Mouse (Mus musculus): ENCODE measurements around the gene Usp21. TPM values are rescaled to one million over a fixed set of nuclear protein-coding genes. Genes with fewer than 3 reads are reported as not detected.

Usp21 gene
- polyA plus RNA-seq, 1 experiment from 2014 or later, result 125 TPM

DNA sequence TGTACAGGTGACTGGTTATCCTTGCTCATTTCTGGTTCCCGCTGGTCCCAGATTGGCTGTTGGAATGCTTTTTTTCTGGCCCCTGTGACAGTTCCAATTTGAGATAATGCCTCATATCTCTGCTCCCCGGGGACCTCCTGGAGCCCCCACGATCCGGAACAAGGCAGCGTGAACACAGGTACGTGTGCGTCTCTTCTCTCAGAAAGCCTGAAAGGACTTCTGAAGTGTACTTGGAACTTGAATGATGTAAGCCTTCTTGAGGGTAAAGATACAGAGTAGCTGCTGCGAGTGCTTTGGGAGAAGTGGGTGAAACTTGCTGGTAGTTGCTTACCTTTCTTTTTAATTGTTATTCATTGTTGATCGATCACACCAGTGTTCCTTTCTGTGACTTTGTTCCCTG, 16.6 kb downstream of the Usp21 start:
- H3K27me3 ChIP-seq (ENCODE audit: low read depth, poor library complexity, severe bottlenecking), result no peaks in the 10 kb centered on the region
- H3K9me3 ChIP-seq (replicated peaks), result no peaks in the 10 kb centered on the region
- WGBS, result 55% methylated on average over 9 of the region's 9 CpGs
- peak overlapping the region; percentile 86 for H3K4me3 ChIP-seq
- peaks cover 17% of the 10 kb centered on the region for H3K4me1 ChIP-seq
- DNase-seq (ENCODE audit: low spot score), result no peak
- peaks cover 47% of the 10 kb centered on the region for H3K36me3 ChIP-seq
- no peak overlapping the region; the same call in 1 of the 2 replicates for H3K27ac ChIP-seq

DNA sequence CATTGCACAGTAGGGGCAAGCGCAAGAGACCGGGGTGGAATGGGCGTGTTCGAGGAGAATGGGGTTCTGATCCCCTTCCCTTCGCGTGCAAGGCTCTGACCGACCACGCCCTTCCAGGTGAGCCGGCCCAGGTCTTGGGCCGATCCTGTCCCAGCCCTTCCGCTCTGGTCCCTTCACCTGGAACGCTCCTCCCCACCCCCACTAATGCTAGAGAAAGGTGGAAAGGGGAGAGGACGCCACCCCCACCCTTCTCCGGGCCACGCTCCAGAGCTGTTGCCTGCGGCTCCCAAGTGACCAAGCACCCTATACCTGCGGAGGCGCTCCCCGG, 17.3 kb downstream of the Usp21 start:
- Histone ChIP-seq H3K36me3 (peaks cover 40% of the 10 kb centered on the region), H3K4me1 (peaks cover 17% of the 10 kb centered on the region), H3K27me3 (ENCODE audit: low read depth, poor library complexity, severe bottlenecking) (no peaks in the 10 kb centered on the region), H3K9me3 (replicated peaks) (no peaks in the 10 kb centered on the region), H3K27ac (peak overlapping the region; percentile 81), H3K4me3 (peak overlapping the region; percentile 86)
- no peak for DNase-seq (ENCODE audit: low spot score)
- under 1% methylated on average over 19 of the region's 19 CpGs for WGBS

DNA sequence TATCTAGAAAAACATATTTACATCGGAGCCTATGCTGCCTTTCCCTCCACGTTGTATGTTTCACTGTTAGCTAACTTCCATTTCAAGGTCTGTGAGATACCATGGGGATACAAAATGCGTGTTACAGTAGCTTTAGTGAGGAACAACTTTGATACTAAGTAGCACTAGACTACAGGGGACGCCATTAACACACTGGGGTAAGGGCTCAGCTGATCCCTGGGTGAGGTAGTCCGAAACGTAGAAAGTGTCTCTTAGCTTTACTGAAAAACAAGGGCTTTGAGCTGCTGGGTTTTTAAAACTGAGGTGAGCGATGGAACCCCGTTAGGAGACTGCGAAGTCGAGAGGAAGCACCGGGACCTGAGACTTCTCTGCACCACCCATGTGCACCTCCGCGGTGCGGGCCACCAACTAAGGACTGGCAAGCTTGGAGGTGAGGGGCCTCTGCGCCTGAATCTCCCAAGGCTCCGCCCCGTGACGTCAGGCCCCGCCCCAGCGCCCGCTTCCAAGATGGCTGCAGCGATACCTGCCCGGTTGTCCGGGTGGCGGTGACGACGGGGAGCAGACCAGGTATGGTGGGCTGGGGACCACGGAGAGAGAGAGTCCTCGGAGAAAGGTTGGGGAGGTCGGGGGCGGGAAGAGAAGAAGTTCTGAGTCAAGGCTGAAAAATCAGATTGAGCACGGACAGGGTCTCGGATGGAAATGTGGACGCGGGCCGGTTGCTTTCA, 17.8 kb downstream of the Usp21 start, which contains the start of gene B4galt3:
Gene B4galt3, plus strand, starts transcription at position 481 of the 725 bp plus-strand sequence.
- H3K27me3 ChIP-seq (ENCODE audit: low read depth, poor library complexity, severe bottlenecking), result no peaks in the 10 kb centered on the region
- H3K27ac ChIP-seq, result peak within 1 kb of the TSS; percentile 81
- no peaks in the 10 kb centered on the region for H3K9me3 ChIP-seq (replicated peaks)
- WGBS, result 3% methylated on average over 36 of the region's 36 CpGs
- H3K36me3 ChIP-seq, result peaks cover 35% of the 10 kb centered on the region
- peaks cover 17% of the 10 kb centered on the region for H3K4me1 ChIP-seq
- peak within 1 kb of the TSS; percentile 86 for H3K4me3 ChIP-seq
- peak; percentile 97 for DNase-seq (ENCODE audit: low spot score)

DNA sequence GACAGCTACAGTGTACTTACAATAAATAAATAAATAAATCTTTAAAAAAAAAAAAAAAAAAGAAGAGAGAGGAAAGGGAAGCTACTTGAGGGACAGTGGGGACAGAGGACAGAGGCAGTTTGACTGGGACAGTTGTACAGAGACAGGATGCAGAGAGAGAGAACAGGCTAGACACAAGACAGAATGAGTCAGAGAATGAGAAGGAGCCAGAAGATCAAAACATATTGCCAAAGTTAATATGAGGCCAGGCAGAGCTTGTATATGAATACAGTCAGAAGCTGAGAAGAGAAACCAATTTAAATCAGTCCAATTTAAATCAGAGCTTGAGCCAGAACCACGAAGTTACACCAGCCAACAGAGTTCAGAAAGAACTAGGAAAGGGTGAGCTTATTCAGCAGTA, 19.4 kb downstream of the Usp21 start:
- H3K4me3 ChIP-seq, result no peak overlapping the region
- no peaks in the 10 kb centered on the region for H3K9me3 ChIP-seq (replicated peaks)
- WGBS, result 64% methylated on average over 1 of the region's 1 CpGs
- DNase-seq (ENCODE audit: low spot score), result no peak
- peaks cover 18% of the 10 kb centered on the region for H3K36me3 ChIP-seq
- H3K27ac ChIP-seq, result no peak overlapping the region
- no peaks in the 10 kb centered on the region for H3K27me3 ChIP-seq (ENCODE audit: low read depth, poor library complexity, severe bottlenecking)
- peaks cover 20% of the 10 kb centered on the region for H3K4me1 ChIP-seq

DNA sequence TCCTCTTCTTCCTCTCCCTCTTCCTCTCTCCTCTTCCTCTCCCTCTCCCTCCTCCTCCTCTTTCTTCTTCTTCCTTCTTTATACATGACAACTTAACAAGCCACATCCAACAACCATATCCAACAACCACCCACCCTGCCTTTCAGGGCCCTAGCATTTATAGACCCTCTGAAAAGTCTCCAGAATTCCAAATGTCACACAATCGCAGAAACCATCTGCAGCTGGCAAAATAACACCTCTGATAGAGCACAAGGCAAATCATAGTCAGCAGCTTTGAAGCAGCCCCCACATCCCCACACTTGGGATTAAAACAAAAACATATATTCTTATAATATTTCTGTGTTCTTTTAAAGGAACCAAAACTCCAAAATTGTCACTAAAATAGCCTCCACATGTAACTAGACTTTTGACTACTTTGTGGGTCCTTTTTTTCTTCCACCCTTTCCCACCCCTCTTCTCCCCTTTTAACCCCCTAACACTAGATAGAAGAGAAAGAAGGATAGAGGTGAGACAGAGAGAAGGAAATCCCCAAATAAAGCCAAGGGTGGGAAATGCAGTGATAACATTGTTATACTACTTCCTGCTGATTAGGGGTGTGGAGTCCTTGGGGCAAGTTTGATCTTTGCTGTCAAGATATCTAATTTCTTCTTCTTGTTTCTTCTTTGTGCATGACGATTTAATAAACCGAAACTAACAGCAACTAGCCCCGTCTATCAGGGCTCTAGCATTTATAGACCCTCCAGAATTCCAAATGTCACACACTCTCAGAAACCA, 21.6 kb downstream of the Usp21 start:
- H3K9me3 ChIP-seq (replicated peaks), result no peaks in the 10 kb centered on the region

DNA sequence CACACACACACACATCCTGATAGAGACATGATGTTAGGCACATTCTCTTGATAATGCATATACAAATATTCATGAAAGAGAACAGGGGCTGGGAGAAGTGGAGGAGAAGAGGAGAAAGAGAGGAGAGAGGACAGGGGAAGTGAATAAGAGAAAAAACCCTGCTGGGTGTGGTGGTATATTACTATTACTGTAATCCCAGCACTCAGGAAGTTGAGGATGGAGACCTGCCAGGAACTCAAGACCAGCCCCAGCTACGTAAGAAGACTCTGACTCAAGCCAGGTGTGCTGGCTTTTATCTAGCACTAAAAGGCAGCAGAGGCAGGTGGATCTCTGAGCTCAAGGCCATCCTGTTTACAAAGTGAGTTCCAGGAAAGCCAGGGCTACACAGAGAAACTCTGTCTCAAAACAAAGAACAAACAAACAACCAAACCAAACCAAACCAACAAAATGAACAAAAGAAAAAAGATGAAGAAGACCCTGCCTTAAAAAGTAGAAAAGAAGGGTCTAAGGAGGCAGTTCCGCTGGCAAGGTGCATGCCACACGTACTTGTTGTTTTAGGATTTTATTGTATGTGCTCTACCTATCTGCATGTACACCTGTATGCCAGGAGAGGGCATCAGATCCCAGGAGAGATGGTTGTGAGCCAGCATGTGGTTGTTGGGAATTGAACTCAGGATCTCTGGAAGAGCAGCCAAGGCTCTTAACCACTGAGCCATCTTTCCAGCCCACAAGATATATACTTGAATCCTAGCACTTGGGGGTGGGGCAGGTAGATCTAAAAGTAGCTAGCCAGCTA, 23.9 kb downstream of the Usp21 start:
- Histone ChIP-seq H3K9me3 (replicated peaks) (no peaks in the 10 kb centered on the region), H3K4me1 (peaks cover 16% of the 10 kb centered on the region), H3K27ac (no peak overlapping the region), H3K27me3 (ENCODE audit: low read depth, poor library complexity, severe bottlenecking) (no peaks in the 10 kb centered on the region), H3K36me3 (peaks cover 6% of the 10 kb centered on the region), H3K4me3 (no peak overlapping the region)
- DNase-seq (ENCODE audit: low spot score), result no peak
- 84% methylated on average over 3 of the region's 3 CpGs for WGBS

More for the DNA sequence above, 21.6 kb downstream of the Usp21 start:
- Histone ChIP-seq H3K27ac (no peak overlapping the region), H3K4me3 (no peak overlapping the region), H3K36me3 (no peaks in the 10 kb centered on the region), H3K27me3 (ENCODE audit: low read depth, poor library complexity, severe bottlenecking) (no peaks in the 10 kb centered on the region), H3K4me1 (peaks cover 25% of the 10 kb centered on the region)
- no peak for DNase-seq (ENCODE audit: low spot score)
- WGBS, result 77% methylated on average over 4 of the region's 4 CpGs

DNA sequence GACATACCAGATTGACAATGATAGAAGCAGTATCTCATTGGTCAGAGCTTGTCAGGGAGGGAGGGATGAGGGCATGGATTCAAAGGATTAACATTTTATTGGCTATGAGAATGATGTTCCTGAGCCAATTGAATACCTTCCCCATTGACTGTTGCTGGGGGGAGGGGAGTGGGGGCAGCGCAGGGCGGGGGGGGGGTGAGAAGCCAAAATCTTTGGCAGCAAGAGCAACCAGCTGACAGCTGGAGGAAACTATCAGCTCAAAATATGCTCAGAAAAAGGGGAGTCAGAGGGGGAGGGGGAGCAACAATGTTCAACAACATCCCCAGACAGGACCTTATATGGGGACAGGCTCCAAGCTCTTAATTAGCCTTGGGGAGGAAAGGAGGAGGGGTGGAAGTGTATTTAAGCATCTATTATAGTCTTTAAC, 24.6 kb downstream of the Usp21 start:
- Histone ChIP-seq H3K4me3 (peak overlapping the region; percentile 28), H3K9me3 (replicated peaks) (no peaks in the 10 kb centered on the region), H3K36me3 (peaks cover 11% of the 10 kb centered on the region), H3K27me3 (ENCODE audit: low read depth, poor library complexity, severe bottlenecking) (no peaks in the 10 kb centered on the region), H3K27ac (no peak overlapping the region), H3K4me1 (peaks cover 16% of the 10 kb centered on the region)
- DNase-seq (ENCODE audit: low spot score), result no peak
- 6% methylated on average over 2 of the region's 2 CpGs for WGBS

DNA sequence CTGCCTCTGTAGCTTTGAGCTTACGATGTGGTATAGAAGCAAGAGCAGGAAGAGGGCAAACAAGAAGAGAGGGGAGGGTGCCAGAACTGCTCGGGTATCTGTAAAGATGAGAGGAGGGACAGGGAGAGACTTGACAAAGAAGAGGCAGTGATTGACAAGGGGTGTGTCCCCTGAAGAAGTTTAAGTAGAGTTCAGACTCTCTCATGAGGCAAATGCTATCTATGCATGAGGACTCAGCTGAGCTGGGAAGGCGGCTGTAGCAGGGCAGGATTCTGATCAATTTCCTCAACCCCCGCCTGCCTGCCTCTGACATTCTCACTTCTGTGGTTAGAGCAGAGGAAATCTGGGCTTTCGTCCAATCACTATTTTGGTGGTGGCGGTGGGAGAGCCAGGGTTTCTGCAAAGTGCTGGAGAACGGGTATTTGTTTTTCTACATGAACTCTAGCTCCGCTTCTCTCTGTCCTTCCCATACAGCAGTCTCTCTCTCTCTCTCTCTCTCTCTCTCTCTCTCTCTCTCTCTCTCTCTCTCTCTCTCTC, 25.1 kb downstream of the Usp21 start:
- peak overlapping the region; percentile 28 for H3K4me3 ChIP-seq
- no peak for DNase-seq (ENCODE audit: low spot score)

DNA sequence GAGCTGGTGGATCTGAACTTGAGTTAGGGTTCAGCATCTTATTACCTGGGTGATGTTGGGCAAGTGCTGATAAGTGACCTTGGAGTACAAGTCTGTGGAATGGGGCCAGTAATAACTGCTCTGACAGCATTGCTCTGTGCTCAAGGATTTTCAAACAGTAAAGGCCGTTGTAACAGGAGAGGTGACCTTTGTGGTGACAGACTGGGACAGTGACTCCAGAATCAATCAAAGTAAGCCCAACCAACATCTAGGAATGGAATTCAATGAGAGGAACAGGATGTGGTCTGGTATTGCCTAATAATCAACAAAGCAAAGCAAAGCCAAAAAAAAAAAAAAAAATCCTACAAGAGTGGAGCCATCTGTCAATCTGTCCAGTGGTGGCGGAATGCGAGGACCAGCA, 27.5 kb downstream of the Usp21 start:
- H3K4me1 ChIP-seq, result peaks cover 16% of the 10 kb centered on the region
- no peak overlapping the region for H3K27ac ChIP-seq
- H3K4me3 ChIP-seq, result no peak overlapping the region
- H3K27me3 ChIP-seq (ENCODE audit: low read depth, poor library complexity, severe bottlenecking), result no peaks in the 10 kb centered on the region
- H3K9me3 ChIP-seq (replicated peaks), result no peaks in the 10 kb centered on the region
- no peak for DNase-seq (ENCODE audit: low spot score)
- WGBS, result 66% methylated on average over 3 of the region's 3 CpGs
- H3K36me3 ChIP-seq, result peaks cover 31% of the 10 kb centered on the region

More for the DNA sequence above, 25.1 kb downstream of the Usp21 start:
- Histone ChIP-seq H3K27ac (0 out of 2 replicates have a peak overlapping the region, but pooled peaks have one; percentile 40), H3K9me3 (replicated peaks) (no peaks in the 10 kb centered on the region), H3K27me3 (ENCODE audit: low read depth, poor library complexity, severe bottlenecking) (no peaks in the 10 kb centered on the region), H3K4me1 (peaks cover 16% of the 10 kb centered on the region), H3K36me3 (peaks cover 16% of the 10 kb centered on the region)
- WGBS, result 16% methylated on average over 8 of the region's 8 CpGs

DNA sequence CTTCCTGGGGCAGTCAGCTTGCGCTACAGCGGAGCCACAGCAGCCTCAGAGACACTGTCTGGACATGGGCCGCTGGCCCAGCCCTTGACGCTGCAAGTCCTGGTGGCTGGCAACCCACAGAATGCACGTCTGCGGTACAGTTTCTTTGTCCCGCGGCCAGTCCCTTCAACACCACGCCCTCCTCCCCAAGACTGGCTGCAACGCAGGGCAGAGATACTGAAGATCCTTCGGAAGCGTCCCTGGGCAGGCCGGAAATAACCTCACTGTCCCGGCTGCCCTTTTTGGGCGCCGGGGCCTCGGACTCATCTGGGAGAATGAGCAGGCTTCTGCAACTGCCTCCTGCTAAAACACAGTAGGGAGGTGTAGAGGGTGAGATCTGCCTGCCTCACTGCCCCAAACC, 28.9 kb downstream of the Usp21 start:
- Histone ChIP-seq H3K27ac (no peak overlapping the region), H3K4me1 (peaks cover 16% of the 10 kb centered on the region), H3K36me3 (peaks cover 42% of the 10 kb centered on the region), H3K4me3 (no peak overlapping the region), H3K27me3 (ENCODE audit: low read depth, poor library complexity, severe bottlenecking) (no peaks in the 10 kb centered on the region), H3K9me3 (replicated peaks) (no peaks in the 10 kb centered on the region)
- DNase-seq (ENCODE audit: low spot score), result no peak
- WGBS, result 84% methylated on average over 17 of the region's 17 CpGs

DNA sequence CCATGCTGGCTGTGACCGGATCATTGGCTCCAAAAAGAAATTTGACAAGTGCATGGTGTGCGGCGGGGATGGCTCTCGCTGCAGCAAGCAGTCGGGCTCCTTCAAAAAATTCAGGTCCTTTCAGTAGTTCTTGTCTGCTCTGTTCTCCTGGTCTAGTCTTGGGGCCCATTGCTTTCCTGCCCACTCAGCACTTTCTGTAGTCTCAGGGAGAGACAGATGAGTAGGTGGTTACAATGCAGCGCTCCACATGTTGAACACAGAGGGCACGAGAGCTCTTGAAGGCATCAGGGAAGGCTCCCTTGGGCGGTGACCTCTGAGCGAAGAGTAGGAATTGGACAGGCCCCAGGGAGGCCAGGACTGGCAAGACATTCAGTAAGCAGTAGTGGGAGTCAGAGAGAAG, 30.0 kb downstream of the Usp21 start:
- no peak for DNase-seq (ENCODE audit: low spot score)
- H3K4me3 ChIP-seq, result no peak overlapping the region
- H3K4me1 ChIP-seq, result peaks cover 12% of the 10 kb centered on the region
- peaks cover 54% of the 10 kb centered on the region for H3K36me3 ChIP-seq
- no peak overlapping the region for H3K27ac ChIP-seq
- WGBS, result 92% methylated on average over 9 of the region's 9 CpGs
- H3K27me3 ChIP-seq (ENCODE audit: low read depth, poor library complexity, severe bottlenecking), result no peaks in the 10 kb centered on the region
- no peaks in the 10 kb centered on the region for H3K9me3 ChIP-seq (replicated peaks)

DNA sequence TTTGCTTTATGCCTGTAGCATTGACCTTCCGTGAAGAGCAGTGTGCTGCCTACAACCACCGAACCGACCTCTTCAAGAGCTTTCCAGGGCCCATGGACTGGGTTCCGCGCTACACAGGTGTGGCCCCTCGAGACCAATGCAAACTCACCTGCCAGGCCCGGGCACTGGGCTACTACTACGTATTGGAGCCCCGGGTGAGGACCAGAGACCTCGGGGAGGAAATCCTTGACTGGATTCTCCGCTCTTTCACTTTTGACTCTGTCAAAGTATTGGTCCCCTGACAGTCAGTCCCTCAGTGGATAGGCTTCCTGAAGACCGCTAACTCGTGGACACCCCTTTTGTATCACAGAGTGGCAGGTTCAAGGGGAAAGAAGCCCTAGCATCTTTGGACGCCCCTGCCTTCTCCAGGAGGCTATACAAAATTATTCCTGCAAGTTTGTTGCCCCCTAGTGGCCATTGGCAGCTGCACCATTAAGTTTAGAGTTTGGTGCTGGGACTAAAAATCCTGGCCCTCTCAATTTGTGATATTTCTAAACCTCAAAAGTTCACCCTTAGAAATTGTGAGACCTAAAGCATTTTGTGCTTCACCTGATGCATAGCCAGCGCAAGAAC, 30.7 kb downstream of the Usp21 start:
- Histone ChIP-seq H3K4me3 (no peak overlapping the region), H3K36me3 (peaks cover 55% of the 10 kb centered on the region), H3K4me1 (peaks cover 15% of the 10 kb centered on the region), H3K27me3 (ENCODE audit: low read depth, poor library complexity, severe bottlenecking) (no peaks in the 10 kb centered on the region), H3K27ac (no peak overlapping the region), H3K9me3 (replicated peaks) (no peaks in the 10 kb centered on the region)
- DNase-seq (ENCODE audit: low spot score), result peak; percentile 79
- WGBS, result 67% methylated on average over 15 of the region's 15 CpGs

Measured in limb, embryonic 10.5 days (tissue).